Mouse (Mus musculus) limb, embryonic 13.5 days (tissue): ENCODE measurements around the gene Lpp. TPM values are rescaled to one million over a fixed set of nuclear protein-coding genes. Genes with fewer than 3 reads are reported as not detected.

ENCODE experiments used
- ATAC-seq: fragments of 200-750 bp; cut with Nextera tagmentation; 2 replicates; pipeline ENCODE4 v1.8.0; 2017; ENCODE audit warnings: low read depth, moderate number of reproducible peaks, moderate TSS enrichment; ENCODE audit not compliant: low FRiP score
- H3K27ac ChIP-seq: fragments of 300-500 bp; sonication (generic); 2 replicates; pipeline ENCODE4 v1.5.1; 2015; ENCODE audit warnings: inconsistent platforms, mild to moderate bottlenecking, moderate library complexity
- H3K27me3 ChIP-seq: fragments of 300-500 bp; sonication (generic); 2 replicates; pipeline ENCODE4 v1.6.1; 2015; ENCODE audit warnings: mild to moderate bottlenecking, inconsistent platforms
- H3K36me3 ChIP-seq: fragments of 300-500 bp; sonication (generic); 2 replicates; pipeline ENCODE4 v1.6.1; 2015; ENCODE audit warnings: inconsistent platforms, mild to moderate bottlenecking, moderate library complexity
- H3K4me1 ChIP-seq: fragments of 300-500 bp; sonication (generic); 2 replicates; pipeline ENCODE4 v1.6.1; 2015; ENCODE audit warnings: inconsistent platforms
- H3K4me2 ChIP-seq: fragments of 300-500 bp; sonication (generic); replicated peaks from 2 replicates; pipeline ENCODE4 v1.6.1; 2015; ENCODE audit warnings: inconsistent platforms, mild to moderate bottlenecking, moderate library complexity
- H3K4me3 ChIP-seq: fragments of 300-500 bp; sonication (generic); 2 replicates; pipeline ENCODE4 v1.5.1; 2015; ENCODE audit warnings: moderate library complexity, mild to moderate bottlenecking, inconsistent platforms
- H3K9ac ChIP-seq: fragments of 300-500 bp; sonication (generic); 2 replicates; pipeline ENCODE4 v1.6.1; 2015; ENCODE audit warnings: mild to moderate bottlenecking, inconsistent platforms
- H3K9me3 ChIP-seq: fragments of 300-500 bp; sonication (generic); 2 replicates; pipeline ENCODE4 v1.6.1; 2016; ENCODE audit warnings: inconsistent platforms
- WGBS: fragments of 180-500 bp; shearing (Covaris S2); methylation state at CpG from one replicate; pipeline ENCODE4 v1.1.7; 2015; 5-methylcytosine and 5-hydroxymethylcytosine counted together
- polyA plus RNA-seq: library from polyadenylated mRNA; unstranded; fragments of >200 nt; fragmentation: Nextera tagmentation; extraction: Ambion mirVana; gene quantifications from 2 replicates; pipeline ENCODE4 v1.2.1, GENCODE M21; 2015

Lpp gene
- polyA plus RNA-seq, 1 experiment from 2014 or later: 56.0 TPM

DNA sequence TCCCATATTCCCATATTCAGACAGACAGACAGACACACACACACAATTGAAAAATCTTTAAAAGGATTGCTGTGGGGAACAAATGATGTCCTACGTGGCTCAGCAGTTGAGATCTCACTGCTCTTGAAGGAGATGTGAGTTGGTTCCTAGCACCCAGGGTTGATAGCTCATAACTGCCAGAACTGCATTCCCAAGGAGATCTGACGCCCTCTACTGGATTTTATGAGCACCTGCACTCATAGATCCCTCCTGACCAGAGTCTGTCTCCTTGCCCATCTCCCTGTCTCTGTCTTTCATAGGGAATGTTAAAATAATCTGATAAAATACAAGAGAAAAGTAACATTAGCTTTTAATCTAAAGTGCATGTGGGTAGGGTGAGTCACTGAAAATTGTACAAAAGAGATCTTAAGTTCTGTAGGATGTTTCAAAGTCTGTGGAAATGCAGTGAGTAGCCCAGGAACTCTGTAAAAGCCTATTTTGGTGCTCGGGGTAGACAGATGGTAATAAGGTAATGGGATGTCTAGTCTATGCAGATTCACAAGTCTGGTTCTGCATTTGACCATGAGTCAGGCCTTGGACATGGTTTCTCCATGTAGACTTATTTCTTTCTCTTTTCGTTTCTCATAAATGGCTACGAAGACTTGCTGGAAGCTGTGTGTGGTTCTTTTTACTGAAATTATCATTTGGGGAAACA is 429.0 kb downstream of the Lpp start:
- 83% methylated on average over 5 of the region's 5 CpGs for WGBS
- no peaks in the 10 kb centered on the region for H3K36me3 ChIP-seq

DNA sequence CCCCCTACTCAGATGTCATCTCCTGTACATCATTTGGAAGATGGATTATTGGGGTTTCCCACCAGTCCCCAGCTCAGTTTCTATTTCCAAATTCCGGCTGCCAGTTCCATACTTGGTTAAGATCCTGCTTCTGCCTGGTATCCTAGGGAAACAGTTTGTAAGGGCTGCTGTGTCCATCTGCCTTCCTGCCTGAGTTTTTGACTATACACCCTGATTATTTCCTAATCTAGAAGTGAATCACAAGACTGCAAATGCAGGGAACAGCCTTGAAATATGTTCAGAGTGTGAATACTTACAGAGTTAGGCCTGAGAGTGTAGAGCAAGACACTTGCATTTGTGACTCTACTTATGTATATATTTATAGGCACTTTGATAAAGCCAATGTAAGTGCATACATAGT is 429.6 kb downstream of the Lpp start:
- Histone ChIP-seq H3K4me1 (no peaks in the 10 kb centered on the region), H3K36me3 (no peaks in the 10 kb centered on the region), H3K4me2 (no peak overlapping the region), H3K4me3 (no peak overlapping the region), H3K9me3 (no peaks in the 10 kb centered on the region), H3K9ac (no peak overlapping the region), H3K27ac (no peak overlapping the region), H3K27me3 (no peaks in the 10 kb centered on the region)
- no peak for ATAC-seq
- 89% methylated on average over 1 of the region's 1 CpGs for WGBS

More for the DNA sequence above, 429.0 kb downstream of the Lpp start:
- H3K9me3 ChIP-seq: no peaks in the 10 kb centered on the region
- H3K4me1 ChIP-seq: no peaks in the 10 kb centered on the region
- H3K4me3 ChIP-seq: no peak overlapping the region
- H3K27me3 ChIP-seq: no peaks in the 10 kb centered on the region
- H3K9ac ChIP-seq: no peak overlapping the region
- ATAC-seq: no peak
- H3K27ac ChIP-seq: no peak overlapping the region
- no peak overlapping the region for H3K4me2 ChIP-seq

DNA sequence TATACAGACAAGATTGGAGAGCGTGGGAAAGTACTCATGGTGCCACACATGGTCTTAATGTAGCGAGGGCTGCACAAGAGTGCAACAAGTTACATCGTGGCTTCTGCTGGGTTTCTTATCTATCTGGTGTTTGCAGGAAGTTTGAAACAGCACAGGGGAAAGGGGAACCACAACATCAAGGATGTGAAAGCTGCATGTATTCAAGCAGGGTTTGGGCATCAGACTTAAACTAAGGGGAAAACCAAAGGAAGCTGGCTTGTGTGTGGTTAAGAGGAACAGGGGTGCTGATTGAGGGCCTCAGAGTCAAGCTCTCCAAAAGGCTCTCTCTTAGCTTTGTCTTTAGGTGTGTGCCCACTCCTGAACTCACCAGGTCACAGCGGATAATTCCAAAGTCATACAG is 433.1 kb downstream of the Lpp start:
- no peak overlapping the region for H3K4me3 ChIP-seq
- H3K4me2 ChIP-seq: no peak overlapping the region
- H3K36me3 ChIP-seq: no peaks in the 10 kb centered on the region
- WGBS: 90% methylated on average over 4 of the region's 4 CpGs
- ATAC-seq: no peak
- no peak overlapping the region for H3K27ac ChIP-seq
- H3K9ac ChIP-seq: no peak overlapping the region
- H3K27me3 ChIP-seq: no peaks in the 10 kb centered on the region
- H3K9me3 ChIP-seq: no peaks in the 10 kb centered on the region
- H3K4me1 ChIP-seq: peaks cover 5% of the 10 kb centered on the region; the same call in 1 of the 2 replicates

GRCm38 (mm10) chr16:24828207-24828803 is 435.0 kb downstream of the Lpp start:
- Histone ChIP-seq H3K4me2 (no peak overlapping the region), H3K9ac (no peak overlapping the region), H3K36me3 (no peaks in the 10 kb centered on the region), H3K4me3 (no peak overlapping the region), H3K27ac (no peak overlapping the region), H3K9me3 (no peaks in the 10 kb centered on the region), H3K4me1 (peaks cover 9% of the 10 kb centered on the region), H3K27me3 (no peaks in the 10 kb centered on the region)
- WGBS: 76% methylated on average over 2 of the region's 2 CpGs
- ATAC-seq: no peak

- peaks cover 13% of the 10 kb centered on the region for H3K4me1 ChIP-seq
- H3K36me3 ChIP-seq: no peaks in the 10 kb centered on the region
- no peak for ATAC-seq
- no peaks in the 10 kb centered on the region for H3K9me3 ChIP-seq
- no peak overlapping the region for H3K4me3 ChIP-seq
- H3K9ac ChIP-seq: no peak overlapping the region
- H3K27me3 ChIP-seq: no peaks in the 10 kb centered on the region
- 80% methylated on average over 4 of the region's 4 CpGs for WGBS
- H3K4me2 ChIP-seq: no peak overlapping the region
- no peak overlapping the region for H3K27ac ChIP-seq
Measured at GRCm38 (mm10) chr16:24829860-24830259, 436.6 kb downstream of the Lpp start.

DNA sequence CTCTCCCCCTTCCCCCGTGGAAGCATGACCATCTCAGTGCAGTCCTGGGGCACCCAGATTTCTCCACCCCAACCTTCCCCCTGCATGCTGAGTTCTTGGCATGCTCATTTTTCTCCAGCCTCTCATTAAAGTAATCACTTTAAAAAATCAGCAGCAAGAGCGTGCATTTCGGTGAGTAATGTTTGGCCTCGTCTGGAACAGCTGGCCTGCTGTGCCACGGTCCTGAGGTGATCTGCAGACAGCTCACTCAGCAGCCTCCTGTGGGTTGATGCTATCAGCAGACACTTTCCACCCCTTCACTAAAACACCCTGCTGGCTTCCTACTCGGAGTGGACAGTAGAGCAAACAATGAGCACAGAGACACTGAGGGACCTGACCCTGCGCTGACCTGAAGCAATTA is 437.6 kb downstream of the Lpp start:
- 49% methylated on average over 7 of the region's 7 CpGs for WGBS
- Histone ChIP-seq H3K4me2 (no peak overlapping the region), H3K4me3 (no peak overlapping the region), H3K9ac (no peak overlapping the region), H3K27me3 (no peaks in the 10 kb centered on the region), H3K9me3 (no peaks in the 10 kb centered on the region), H3K4me1 (peaks cover 13% of the 10 kb centered on the region), H3K36me3 (no peaks in the 10 kb centered on the region), H3K27ac (no peak overlapping the region)
- no peak for ATAC-seq

DNA sequence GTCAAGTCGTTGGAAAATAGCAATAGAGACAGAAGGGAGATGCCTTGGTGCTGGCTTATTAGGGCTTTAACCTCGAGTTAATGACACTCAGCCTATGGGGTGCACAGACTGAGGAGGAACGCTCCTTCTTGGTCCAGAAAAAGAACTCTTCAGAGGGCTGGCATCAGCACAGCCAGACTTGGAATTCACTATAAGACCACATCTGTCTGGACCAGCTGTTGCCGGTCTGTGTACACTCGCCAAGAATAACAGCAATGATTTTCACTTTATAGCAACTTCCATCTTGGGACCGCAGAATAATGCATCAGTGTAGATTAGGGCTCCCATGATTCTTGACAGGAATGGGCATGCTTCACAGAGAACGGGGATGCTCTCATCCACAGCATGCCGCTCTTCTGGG is 439.9 kb downstream of the Lpp start:
- Histone ChIP-seq H3K4me3 (no peak overlapping the region), H3K9ac (no peak overlapping the region), H3K4me2 (no peak overlapping the region), H3K4me1 (peaks cover 13% of the 10 kb centered on the region), H3K27ac (0 out of 2 replicates have a peak overlapping the region, but pooled peaks have one; percentile 16), H3K27me3 (no peaks in the 10 kb centered on the region), H3K36me3 (no peaks in the 10 kb centered on the region), H3K9me3 (no peaks in the 10 kb centered on the region)
- ATAC-seq: peak; percentile 59; the same call in 1 of the 2 replicates
- WGBS: 53% methylated on average over 8 of the region's 8 CpGs

GRCm38 (mm10) chr16:24834536-24834935 is 441.2 kb downstream of the Lpp start:
- ATAC-seq: no peak
- WGBS: 85% methylated on average over 9 of the region's 9 CpGs
- H3K9ac ChIP-seq: no peak overlapping the region
- no peaks in the 10 kb centered on the region for H3K36me3 ChIP-seq
- peaks cover 13% of the 10 kb centered on the region for H3K4me1 ChIP-seq
- H3K4me2 ChIP-seq: no peak overlapping the region
- H3K27me3 ChIP-seq: no peaks in the 10 kb centered on the region
- H3K4me3 ChIP-seq: no peak overlapping the region
- no peak overlapping the region for H3K27ac ChIP-seq
- no peaks in the 10 kb centered on the region for H3K9me3 ChIP-seq

DNA sequence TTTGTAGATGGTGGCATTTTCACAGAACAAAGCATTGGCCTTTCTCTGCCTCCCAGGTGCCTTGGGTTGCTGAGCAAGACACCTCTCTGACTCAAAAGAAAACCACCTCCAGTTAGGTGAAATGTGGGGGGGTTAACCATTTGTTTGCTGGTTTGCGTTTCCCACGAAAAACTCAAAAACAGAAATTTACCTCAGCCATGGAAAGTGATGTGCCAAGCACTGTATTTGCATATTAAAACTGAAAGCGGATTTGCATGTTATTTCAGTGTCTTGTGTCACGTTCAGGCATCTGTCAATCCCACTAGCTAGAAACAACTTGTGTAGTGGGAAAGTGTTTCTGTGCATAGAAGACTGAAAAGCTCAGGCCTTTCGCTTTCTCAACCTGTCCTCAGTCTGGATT is 443.2 kb downstream of the Lpp start:
- no peaks in the 10 kb centered on the region for H3K36me3 ChIP-seq
- no peak overlapping the region for H3K27ac ChIP-seq
- ATAC-seq: no peak
- no peak overlapping the region for H3K4me2 ChIP-seq
- H3K4me1 ChIP-seq: peaks cover 8% of the 10 kb centered on the region
- no peaks in the 10 kb centered on the region for H3K27me3 ChIP-seq
- no peak overlapping the region for H3K9ac ChIP-seq
- H3K9me3 ChIP-seq: no peaks in the 10 kb centered on the region
- no peak overlapping the region for H3K4me3 ChIP-seq
- WGBS: 86% methylated on average over 5 of the region's 5 CpGs

DNA sequence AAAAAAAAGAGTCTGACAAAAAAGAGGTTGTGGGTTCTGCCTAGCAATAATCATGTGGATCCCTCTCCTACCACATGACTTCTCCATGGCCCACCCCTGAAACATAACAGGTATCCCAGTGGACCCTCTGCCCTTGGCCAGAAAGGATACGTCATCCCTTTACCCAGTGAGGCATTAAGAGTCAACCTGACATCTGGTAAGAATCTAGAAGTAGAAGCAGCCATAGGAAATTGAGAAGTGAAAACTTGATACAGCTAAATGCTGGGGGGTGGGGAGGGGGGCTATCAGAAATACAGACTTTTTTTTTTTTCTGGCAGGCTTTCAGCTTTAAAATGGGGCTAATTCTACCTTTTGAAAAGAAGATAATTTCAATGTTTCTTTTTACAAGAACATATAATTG is 445.7 kb downstream of the Lpp start:
- Histone ChIP-seq H3K9ac (no peak overlapping the region), H3K27ac (no peak overlapping the region), H3K4me1 (no peaks in the 10 kb centered on the region), H3K27me3 (no peaks in the 10 kb centered on the region), H3K36me3 (no peaks in the 10 kb centered on the region), H3K9me3 (no peaks in the 10 kb centered on the region), H3K4me3 (no peak overlapping the region), H3K4me2 (no peak overlapping the region)
- peak; percentile 36; the same call in 1 of the 2 replicates for ATAC-seq
- WGBS: 42% methylated on average over 1 of the region's 1 CpGs

GRCm38 (mm10) chr16:24840073-24840472 is 446.8 kb downstream of the Lpp start:
- Histone ChIP-seq H3K4me3 (no peak overlapping the region), H3K36me3 (peaks cover 2% of the 10 kb centered on the region; the same call in 1 of the 2 replicates), H3K4me2 (no peak overlapping the region), H3K9ac (no peak overlapping the region), H3K27ac (no peak overlapping the region), H3K27me3 (no peaks in the 10 kb centered on the region), H3K4me1 (no peaks in the 10 kb centered on the region), H3K9me3 (no peaks in the 10 kb centered on the region)
- no peak for ATAC-seq
- 91% methylated on average over 5 of the region's 5 CpGs for WGBS

DNA sequence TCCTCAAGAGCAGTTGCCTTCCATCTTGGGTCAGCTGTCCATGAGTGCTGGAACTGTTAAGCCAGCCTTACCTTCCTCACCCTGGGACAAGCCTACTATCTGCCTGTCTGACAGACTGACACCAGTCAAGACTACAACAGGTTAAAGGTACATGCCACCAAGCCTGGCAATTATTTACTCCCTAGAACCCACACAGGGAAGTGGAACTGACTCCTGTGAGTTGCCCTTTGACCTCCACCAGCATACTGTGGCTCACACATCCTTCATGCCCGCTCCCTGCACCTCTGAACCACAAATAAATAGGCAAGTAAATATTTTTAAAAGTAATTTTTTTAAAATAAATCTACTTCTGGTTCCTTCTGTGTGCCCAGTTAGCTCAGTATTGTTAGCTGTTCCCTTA is 452.8 kb downstream of the Lpp start:
- H3K4me2 ChIP-seq: no peak overlapping the region
- H3K9ac ChIP-seq: no peak overlapping the region
- no peaks in the 10 kb centered on the region for H3K9me3 ChIP-seq
- H3K4me1 ChIP-seq: no peaks in the 10 kb centered on the region
- H3K27ac ChIP-seq: no peak overlapping the region
- peaks cover 8% of the 10 kb centered on the region for H3K36me3 ChIP-seq
- H3K4me3 ChIP-seq: no peak overlapping the region
- ATAC-seq: no peak
- 81% methylated on average over 1 of the region's 1 CpGs for WGBS
- H3K27me3 ChIP-seq: no peaks in the 10 kb centered on the region
